Comparison of ENCODE assay signal across 9 mouse cellular contexts in the genomic region with DNA sequence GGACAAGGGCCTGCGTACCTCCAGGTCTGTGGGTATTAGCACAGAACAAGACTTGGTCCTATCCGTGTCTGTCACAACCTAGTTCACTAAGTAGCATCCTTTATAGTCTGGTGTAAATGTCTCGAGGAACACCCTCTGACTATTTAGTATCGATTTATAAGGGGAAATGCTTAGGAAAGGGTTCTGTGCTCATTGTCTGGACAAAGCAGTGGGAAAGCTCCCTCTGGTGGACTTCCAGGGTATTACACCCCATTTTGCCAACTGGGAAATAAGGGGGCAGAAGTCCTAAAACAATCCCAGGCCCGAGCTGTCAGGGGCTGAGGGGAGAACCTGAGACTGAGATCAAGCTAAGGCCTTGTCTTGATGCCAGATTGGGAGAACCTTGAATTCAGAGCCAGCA. TPM values are rescaled to one million over a fixed set of nuclear protein-coding genes. Genes with fewer than 3 reads are reported as not detected.
DNase-seq lines count a peak whose midpoint lies in the region; ATAC-seq and TF ChIP-seq lines count a peak whose summit lies in the region.
"Had no signal": no experiment of that assay in that cellular context is flagged by ENCODE, and none has a peak within 500 bp of the region (broad histone marks: within the 10 kb centered on the region; RNA-seq: fewer than 3 reads in every experiment).

No protein-coding gene starts in this region.

- TF ChIP-seq CTCF in bone marrow macrophage, adult 2 months (IDR thresholded peaks at IDR 0.05; ENCODE audit: low read depth, low read length), result peak; percentile 55
- peak; percentile 58; the same call in 1 of the 2 replicates for TF ChIP-seq CTCF in small intestine, adult 2 months (IDR thresholded peaks at IDR 0.05; ENCODE audit: extremely low read depth, insufficient read length, insufficient replicate concordance, low read depth, low read length)

- no peak for ATAC-seq in embryonic facial prominence, embryonic 11.5 days (replicated peaks; ENCODE audit: insufficient number of reproducible peaks, low FRiP score, low TSS enrichment, low read depth)
- ATAC-seq in midbrain, embryonic 11.5 days (ENCODE audit: low FRiP score), result no peak

- 31% methylated on average over 5 of the region's 5 CpGs for WGBS in embryonic facial prominence, embryonic 11.5 days
- 34% methylated on average over 5 of the region's 5 CpGs for WGBS in midbrain, embryonic 11.5 days
- WGBS in small intestine, adult 2 months, result 20% methylated on average over 5 of the region's 5 CpGs

- H3K9ac ChIP-seq in embryonic facial prominence, embryonic 11.5 days (replicated peaks; ENCODE audit: low read length), result no peak overlapping the region
- no peak overlapping the region for H3K9ac ChIP-seq in midbrain, embryonic 11.5 days (ENCODE audit: low read length)
- H3K9ac ChIP-seq: limb, embryonic 13.5 days had no signal

- H3K36me3 ChIP-seq in embryonic facial prominence, embryonic 11.5 days (replicated peaks; ENCODE audit: control insufficient read depth, insufficient read depth, low read depth, low read length), result peaks cover 5% of the 10 kb centered on the region
- H3K36me3 ChIP-seq in midbrain, embryonic 11.5 days (ENCODE audit: control insufficient read depth, insufficient read depth, low read length), result peaks cover 8% of the 10 kb centered on the region
- peaks cover 25% of the 10 kb centered on the region for H3K36me3 ChIP-seq in small intestine, adult 2 months (ENCODE audit: control insufficient read depth, insufficient read depth, low read length)

- peak; percentile 69 for DNase-seq in gastrocnemius, adult 18-20 months (ENCODE audit: low spot score)
- DNase-seq in gastrocnemius, postnatal 25 days, result no peak
- DNase-seq in embryonic facial prominence, embryonic 11.5 days (ENCODE audit: low spot score), result peak; percentile 92
- DNase-seq in heart, postnatal 4 days, result peak; percentile 88
- DNase-seq in layer of hippocampus, postnatal 25 days (ENCODE audit: extremely low spot score in 1 of 2, low spot score in 1 of 2), result peak; percentile 59 to 92
- peak; percentile 98 for DNase-seq in midbrain, embryonic 11.5 days (ENCODE audit: low spot score, missing footprints)

- H3K9me3 ChIP-seq in embryonic facial prominence, embryonic 11.5 days (replicated peaks; ENCODE audit: control insufficient read depth, low read length), result no peaks in the 10 kb centered on the region
- H3K9me3 ChIP-seq in midbrain, embryonic 11.5 days (ENCODE audit: control insufficient read depth, low read length), result no peaks in the 10 kb centered on the region
- H3K9me3 ChIP-seq: limb, embryonic 13.5 days had no signal

- no peaks in the 10 kb centered on the region for H3K4me1 ChIP-seq in bone marrow macrophage, adult 2 months (ENCODE audit: control insufficient read depth, insufficient read depth, low read length)
- no peaks in the 10 kb centered on the region for H3K4me1 ChIP-seq in embryonic facial prominence, embryonic 11.5 days (ENCODE audit: control insufficient read depth, insufficient read depth, low read length)
- no peaks in the 10 kb centered on the region for H3K4me1 ChIP-seq in midbrain, embryonic 11.5 days (ENCODE audit: control insufficient read depth, insufficient read depth, low read length)
- peaks cover 4% of the 10 kb centered on the region; the same call in 1 of the 2 replicates for H3K4me1 ChIP-seq in small intestine, adult 2 months (ENCODE audit: control insufficient read depth, insufficient read depth, insufficient read length, low read length)
- H3K4me1 ChIP-seq: limb, embryonic 13.5 days had no signal

- no peak overlapping the region for H3K27ac ChIP-seq in bone marrow macrophage, adult 2 months (ENCODE audit: insufficient read depth, low read depth, low read length)
- no peak overlapping the region for H3K27ac ChIP-seq in embryonic facial prominence, embryonic 11.5 days (replicated peaks; ENCODE audit: low read depth, low read length)
- no peak overlapping the region for H3K27ac ChIP-seq in midbrain, embryonic 11.5 days (ENCODE audit: low read depth, low read length)
- H3K27ac ChIP-seq in small intestine, adult 2 months (ENCODE audit: insufficient read depth, low read depth, low read length), result no peak overlapping the region
- H3K27ac ChIP-seq: limb, embryonic 13.5 days had no signal

- no peak overlapping the region for H3K4me3 ChIP-seq in bone marrow macrophage, adult 2 months (ENCODE audit: insufficient read depth, low read length)
- no peak overlapping the region for H3K4me3 ChIP-seq in embryonic facial prominence, embryonic 11.5 days (ENCODE audit: low read depth, low read length)
- no peak overlapping the region for H3K4me3 ChIP-seq in midbrain, embryonic 11.5 days (ENCODE audit: low read depth, low read length)
- H3K4me3 ChIP-seq in small intestine, adult 2 months (ENCODE audit: low read depth, low read length), result no peak overlapping the region
- H3K4me3 ChIP-seq: limb, embryonic 13.5 days had no signal

- no peak for TF ChIP-seq POLR2A in bone marrow macrophage, adult 2 months (IDR thresholded peaks at IDR 0.05; ENCODE audit: borderline replicate concordance, low read depth, low read length)
- TF ChIP-seq POLR2A in small intestine, adult 2 months (IDR thresholded peaks at IDR 0.05; ENCODE audit: low read depth, low read length), result no peak

- no peak overlapping the region for H3K4me2 ChIP-seq in embryonic facial prominence, embryonic 11.5 days (ENCODE audit: low read depth, low read length)
- H3K4me2 ChIP-seq in midbrain, embryonic 11.5 days, result no peak overlapping the region
- H3K4me2 ChIP-seq: limb, embryonic 13.5 days had no signal

- H3K27me3 ChIP-seq in embryonic facial prominence, embryonic 11.5 days (ENCODE audit: control insufficient read depth, insufficient read depth, low read length), result no peaks in the 10 kb centered on the region
- H3K27me3 ChIP-seq in midbrain, embryonic 11.5 days (ENCODE audit: control insufficient read depth, insufficient read depth, low read length), result no peaks in the 10 kb centered on the region
- no peaks in the 10 kb centered on the region for H3K27me3 ChIP-seq in small intestine, adult 2 months (ENCODE audit: control insufficient read depth, insufficient read depth, low read length)
- H3K27me3 ChIP-seq: limb, embryonic 13.5 days had no signal

RNA-seq across cellular contexts. Expression of a gene that starts 10.3 kb away (rescaled TPM):
- total RNA-seq in gastrocnemius, adult 18-20 months (2021), result 10 to 100 TPM; 57.2 to 68.0 TPM
- total RNA-seq in gastrocnemius, postnatal 25 days (2021), result 10 to 100 TPM; 36.7 to 52.8 TPM
- 97.2 and 102 TPM in 2 replicates for polyA plus RNA-seq in bone marrow macrophage, adult 2 months (2012; ENCODE audit: insufficient read depth, insufficient read length, missing spikeins)
- 91.0 and 93.2 TPM in 2 replicates for polyA plus RNA-seq in embryonic facial prominence, embryonic 11.5 days (2014; fragmentation: Nextera tagmentation; extraction: Ambion mirVana)
- 10 to 100 TPM; 59.6 to 60.3 TPM for total RNA-seq in heart, postnatal 4 days (2021)
- total RNA-seq in layer of hippocampus, postnatal 25 days (2021), result 100 to 1,000 TPM; 112 to 116 TPM
- polyA plus RNA-seq in midbrain, embryonic 11.5 days (2014; fragmentation: Nextera tagmentation; extraction: Ambion mirVana), result 92.7 and 104 TPM in 2 replicates
- 77.5 and 148 TPM in 2 replicates for polyA plus RNA-seq in small intestine, adult 2 months (2012; rRNA removed)

RNA-seq across cellular contexts. Expression of a gene that starts 10.3 kb away (rescaled TPM):
- total RNA-seq in gastrocnemius, adult 18-20 months (2021), result 1 to 10 TPM in 1 of 2 experiments, under 1 TPM in 1; 0.83 to 2.1 TPM
- 1 to 10 TPM in 1 of 2 experiments, under 1 TPM in 1; 0.91 to 1.2 TPM for total RNA-seq in gastrocnemius, postnatal 25 days (2021)
- polyA plus RNA-seq in bone marrow macrophage, adult 2 months (2012; ENCODE audit: insufficient read depth, insufficient read length, missing spikeins), result 0.87 and 1.4 TPM in 2 replicates
- polyA plus RNA-seq in embryonic facial prominence, embryonic 11.5 days (2014; fragmentation: Nextera tagmentation; extraction: Ambion mirVana), result 4.5 and 4.8 TPM in 2 replicates
- total RNA-seq in heart, postnatal 4 days (2021), result 10 to 100 TPM; 20.9 to 22.2 TPM
- 1 to 10 TPM; 6.5 to 7.3 TPM for total RNA-seq in layer of hippocampus, postnatal 25 days (2021)
- polyA plus RNA-seq in midbrain, embryonic 11.5 days (2014; fragmentation: Nextera tagmentation; extraction: Ambion mirVana), result 5.9 and 6.0 TPM in 2 replicates
- polyA plus RNA-seq in small intestine, adult 2 months (2012; rRNA removed), result 0.10 and 0.13 TPM in 2 replicates

RNA-seq across cellular contexts. Expression of a gene that starts 16.2 kb away (rescaled TPM):
- total RNA-seq in gastrocnemius, adult 18-20 months (2021), result 10 to 100 TPM in 1 of 2 experiments, 1 to 10 TPM in 1; 8.9 to 14.4 TPM
- 10 to 100 TPM; 11.0 to 16.1 TPM for total RNA-seq in gastrocnemius, postnatal 25 days (2021)
- polyA plus RNA-seq in bone marrow macrophage, adult 2 months (2012; ENCODE audit: insufficient read depth, insufficient read length, missing spikeins), result not detected in 2 replicates
- 5.5 TPM in 2 replicates for polyA plus RNA-seq in embryonic facial prominence, embryonic 11.5 days (2014; fragmentation: Nextera tagmentation; extraction: Ambion mirVana)
- total RNA-seq in heart, postnatal 4 days (2021), result 10 to 100 TPM in 1 of 2 experiments, 1 to 10 TPM in 1; 7.5 to 11.6 TPM
- total RNA-seq in layer of hippocampus, postnatal 25 days (2021), result under 1 TPM; 0.17 to 0.23 TPM
- polyA plus RNA-seq in midbrain, embryonic 11.5 days (2014; fragmentation: Nextera tagmentation; extraction: Ambion mirVana), result 1.7 and 2.2 TPM in 2 replicates
- 152 and 830 TPM in 2 replicates for polyA plus RNA-seq in small intestine, adult 2 months (2012; rRNA removed)

RNA-seq across cellular contexts. Expression of a gene that starts 22.4 kb away (rescaled TPM):
- 10 to 100 TPM; 11.6 to 12.1 TPM for total RNA-seq in gastrocnemius, adult 18-20 months (2021)
- total RNA-seq in gastrocnemius, postnatal 25 days (2021), result 10 to 100 TPM; 10.1 to 12.0 TPM
- polyA plus RNA-seq in bone marrow macrophage, adult 2 months (2012; ENCODE audit: insufficient read depth, insufficient read length, missing spikeins), result 35.5 and 36.1 TPM in 2 replicates
- polyA plus RNA-seq in embryonic facial prominence, embryonic 11.5 days (2014; fragmentation: Nextera tagmentation; extraction: Ambion mirVana), result 29.9 and 34.5 TPM in 2 replicates
- total RNA-seq in heart, postnatal 4 days (2021), result 10 to 100 TPM; 33.6 to 38.4 TPM
- total RNA-seq in layer of hippocampus, postnatal 25 days (2021), result 10 to 100 TPM; 77.3 to 94.0 TPM
- polyA plus RNA-seq in midbrain, embryonic 11.5 days (2014; fragmentation: Nextera tagmentation; extraction: Ambion mirVana), result 30.9 and 34.3 TPM in 2 replicates
- 20.7 and 27.7 TPM in 2 replicates for polyA plus RNA-seq in small intestine, adult 2 months (2012; rRNA removed)

RNA-seq across cellular contexts. Expression of a gene that starts 33.7 kb away (rescaled TPM):
- 1 to 10 TPM; 1.1 to 1.7 TPM for total RNA-seq in gastrocnemius, adult 18-20 months (2021)
- total RNA-seq in gastrocnemius, postnatal 25 days (2021), result 1 to 10 TPM; 1.4 to 1.5 TPM
- 8.2 and 11.2 TPM in 2 replicates for polyA plus RNA-seq in bone marrow macrophage, adult 2 months (2012; ENCODE audit: insufficient read depth, insufficient read length, missing spikeins)
- 1.1 and 1.5 TPM in 2 replicates for polyA plus RNA-seq in embryonic facial prominence, embryonic 11.5 days (2014; fragmentation: Nextera tagmentation; extraction: Ambion mirVana)
- total RNA-seq in heart, postnatal 4 days (2021), result 1 to 10 TPM; 3.7 to 4.2 TPM
- total RNA-seq in layer of hippocampus, postnatal 25 days (2021), result 10 to 100 TPM; 85.7 to 94.3 TPM
- 1.2 and 1.7 TPM in 2 replicates for polyA plus RNA-seq in midbrain, embryonic 11.5 days (2014; fragmentation: Nextera tagmentation; extraction: Ambion mirVana)
- polyA plus RNA-seq in small intestine, adult 2 months (2012; rRNA removed), result 11.8 and 19.0 TPM in 2 replicates

Comparison
In these comparisons a context has a peak if more than half of its experiments do, and no peak if none do; other contexts are left out.
1. RNA of a gene that starts 16.2 kb away (total RNA-seq): 11.0 to 16.1 TPM in gastrocnemius, postnatal 25 days, 8.9 to 14.4 TPM in gastrocnemius, adult 18-20 months and 7.5 to 11.6 TPM in heart, postnatal 4 days; 0.17 to 0.23 TPM in layer of hippocampus, postnatal 25 days; every median in the first group is over 4 times any median in the second.